Mouse (Mus musculus) C3H10T1/2 (cell line): ENCODE data around the gene Nolc1. TPM values are rescaled to one million over a fixed set of nuclear protein-coding genes. Genes with fewer than 3 reads are reported as not detected.

Experiments used
- polyA plus RNA-seq, 2 experiments: library from polyadenylated mRNA; unstranded; fragments of >200 nt; fragmentation: generic; extraction: Trizol; gene quantifications; one replicate each; pipeline ENCODE4 v1.2.1; 2012; ENCODE audit warnings: missing spikeins in 2 of 2

The Nolc1 gene
- 10 to 100 TPM; 25.0 to 28.8 TPM for polyA plus RNA-seq

DNA sequence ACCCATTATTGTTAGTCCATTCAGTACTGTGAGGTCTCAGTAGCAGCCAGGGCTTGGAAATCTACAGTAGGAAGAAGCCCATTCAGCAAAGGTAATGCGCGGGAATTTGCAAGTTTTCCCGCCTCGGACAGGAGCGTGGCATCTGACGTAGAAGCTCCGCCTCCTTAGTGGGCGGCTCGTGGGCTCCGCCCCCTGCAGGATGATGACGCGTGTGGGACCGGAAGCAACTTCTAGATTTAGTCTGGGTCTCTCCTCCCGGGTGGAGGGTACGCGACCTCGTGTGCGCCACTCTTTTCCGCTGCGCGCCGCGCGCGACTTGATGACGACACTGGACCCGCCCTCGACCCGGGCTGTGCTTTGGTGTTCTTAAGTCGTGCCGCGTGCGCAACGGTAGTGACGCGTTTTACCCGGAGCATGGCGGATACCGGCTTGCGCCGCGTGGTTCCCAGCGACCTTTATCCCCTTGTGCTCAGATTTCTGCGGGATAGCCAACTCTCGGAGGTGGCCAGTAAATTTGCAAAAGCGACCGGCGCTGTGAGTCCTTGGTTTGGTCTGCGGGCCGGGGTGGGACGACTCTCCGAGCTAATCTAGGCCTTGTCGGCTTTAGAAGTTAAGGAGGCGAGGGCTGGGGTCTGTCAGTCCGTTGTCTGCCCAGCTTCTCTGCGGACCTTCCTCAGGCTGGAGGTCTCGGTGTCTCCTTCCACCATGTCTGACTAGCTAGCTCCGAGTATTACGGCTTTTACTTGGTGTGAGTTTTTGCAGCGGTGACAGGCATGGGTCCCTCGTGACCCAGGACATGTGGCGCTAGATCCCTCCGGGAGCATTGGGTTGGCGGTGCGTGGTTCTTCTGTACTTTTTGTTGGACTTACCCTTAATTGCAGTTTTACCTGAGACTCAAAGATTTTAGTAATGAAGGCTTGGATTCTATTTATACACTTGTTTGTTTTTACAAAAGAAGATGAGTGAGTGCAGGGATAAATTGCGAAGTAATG is at the start of gene Nolc1:
Nolc1 (plus strand) TSS at position 248 of the 992 bp plus-strand sequence.

GRCm38 (mm10) chr19:46044271-46044992 is 31.2 kb upstream of the Nolc1 start, which contains the start of gene Pprc1:
Gene Pprc1, plus strand, starts transcription at chr19:46044886.

GRCm38 (mm10) chr19:46044993-46045695 is 30.5 kb upstream of the Nolc1 start, which contains the start of gene Ldb1:
Gene Ldb1, minus strand, starts transcription at chr19:46045214.

GRCm38 (mm10) chr19:46131694-46132525 is 56.2 kb downstream of the Nolc1 start, which contains the start of gene Elovl3:
Gene Elovl3, plus strand, starts transcription at chr19:46131897.

Other genes with a start within 250 kb of the Nolc1 start
- gene Armh3, start 77.4 kb upstream of the Nolc1 start, polyA plus RNA-seq: 10 to 100 TPM in 1 of 2 experiments, 1 to 10 TPM in 1; 2.9 to 13.8 TPM
- 10 to 100 TPM; 14.9 to 20.3 TPM for gene Hps6, start 72.4 kb upstream of the Nolc1 start, polyA plus RNA-seq
- 10 to 100 TPM; 14.1 to 17.5 TPM for gene Pprc1, start 31.0 kb upstream of the Nolc1 start, polyA plus RNA-seq
- 100 to 1,000 TPM in 1 of 2 experiments, 10 to 100 TPM in 1; 76.7 to 219 TPM for gene Ldb1, start 30.6 kb upstream of the Nolc1 start, polyA plus RNA-seq
- under 1 TPM in 1 of 2 experiments, not detected in 1; 0.01 TPM for gene Elovl3, start 56.0 kb downstream of the Nolc1 start, polyA plus RNA-seq
- not detected for gene Pitx3, start 72.5 kb downstream of the Nolc1 start, polyA plus RNA-seq
- 10 to 100 TPM; 26.6 to 62.4 TPM for gene Gbf1, start 76.6 kb downstream of the Nolc1 start, polyA plus RNA-seq
- gene Nfkb2, start 228.5 kb downstream of the Nolc1 start, polyA plus RNA-seq: 10 to 100 TPM; 63.7 to 85.1 TPM